Comparison of ENCODE assay signal across 9 mouse cellular contexts in the genomic region with DNA sequence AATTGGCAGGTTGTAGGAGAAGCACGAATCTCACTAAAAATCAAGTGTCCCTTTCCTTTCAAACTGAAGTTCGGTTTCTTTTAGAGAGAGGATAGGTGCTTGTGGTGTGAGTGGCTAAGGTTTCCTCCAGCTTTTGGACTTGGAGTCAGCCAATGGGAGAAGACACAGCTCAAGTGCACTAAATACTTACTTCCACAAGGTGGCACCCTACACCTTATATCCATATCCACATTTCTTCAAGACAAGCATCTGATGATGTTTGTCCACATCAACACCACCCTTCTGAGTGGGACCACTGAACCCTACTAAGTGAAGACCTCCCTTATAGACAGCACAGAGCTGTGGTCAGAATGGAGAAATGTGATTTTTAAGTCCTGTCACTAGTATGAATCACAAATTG. TPM values are rescaled to one million over a fixed set of nuclear protein-coding genes. Genes with fewer than 3 reads are reported as not detected.
DNase-seq lines count a peak whose midpoint lies in the region; ATAC-seq and TF ChIP-seq lines count a peak whose summit lies in the region.
"Had no signal": no experiment of that assay in that cellular context is flagged by ENCODE, and none has a peak within 500 bp of the region (broad histone marks: within the 10 kb centered on the region; RNA-seq: fewer than 3 reads in every experiment).

No protein-coding gene starts in this region.

- H3K9me3 ChIP-seq in forebrain, embryonic 12.5 days, result no peaks in the 10 kb centered on the region; the same call in 1 of the 2 replicates

- intact Hi-C loops in left cerebral cortex, postnatal 4 days (cut with DNase I), result no loop called here
- intact Hi-C loops in heart, postnatal 10 days (cut with DNase I), result no loop called here

- POLR2A ChIA-PET in Patski (lab: Charles Lee), result no interaction called here

- CTCF ChIA-PET in Patski (lab: Charles Lee), result interaction anchor here (1.0 to 1.3 kb wide), 3 partner anchors 16 to 28 kb away, joined by 3 to 4 read pairs (median 3); no protein-coding TSS in a partner anchor

- H3K36me3 ChIP-seq in forebrain, embryonic 12.5 days (replicated peaks), result peaks cover 15% of the 10 kb centered on the region

- no peaks in the 10 kb centered on the region for H3K4me1 ChIP-seq in forebrain, embryonic 12.5 days

- no peak overlapping the region for H3K4me2 ChIP-seq in forebrain, embryonic 12.5 days

- peak; percentile 60 for ATAC-seq in Patski
- peak; percentile 73 for ATAC-seq in monocyte, adult 5-6 weeks (replicated peaks; ENCODE audit: insufficient number of reproducible peaks, low FRiP score, low TSS enrichment, poor library complexity, severe bottlenecking)
- no peak for ATAC-seq in forebrain, embryonic 12.5 days (ENCODE audit: low FRiP score)

- no peaks in the 10 kb centered on the region for H3K27me3 ChIP-seq in Patski
- H3K27me3 ChIP-seq in forebrain, embryonic 12.5 days, result no peaks in the 10 kb centered on the region

- in situ Hi-C loops in Patski (cut with MboI; ENCODE audit: low pct_unique_long_range_greater_than_20kb), result no loop called here

- peak; percentile 64 for TF ChIP-seq CTCF in Patski (IDR thresholded peaks at IDR 0.05)

- peak; percentile 16 to 73 for DNase-seq in adrenal gland, adult (ENCODE audit: inconsistent age in 2 of 2, low spot score in 1 of 2)
- DNase-seq in adrenal gland, adult 8-10 months, result no peak
- DNase-seq in left cerebral cortex, adult 11 months (ENCODE audit: low spot score), result peak; percentile 19
- DNase-seq in left cerebral cortex, postnatal 4 days, result no peak
- no peak for DNase-seq in Patski (ENCODE audit: low read depth, low spot score)
- peak; percentile 28 to 34 for DNase-seq in heart, postnatal 10 days

- WGBS in forebrain, embryonic 12.5 days, result 87% methylated on average over 2 of the region's 2 CpGs

- H3K9ac ChIP-seq in forebrain, embryonic 12.5 days, result no peak overlapping the region

- no peak overlapping the region for H3K4me3 ChIP-seq in forebrain, embryonic 12.5 days (replicated peaks)
- H3K4me3 ChIP-seq: erythroblast, embryonic 14.5 days had no signal

- H3K27ac ChIP-seq in forebrain, embryonic 12.5 days, result no peak overlapping the region

RNA-seq across cellular contexts. Expression of a gene that starts 40.6 kb away (rescaled TPM):
- 10 to 100 TPM in 1 of 4 experiments, 1 to 10 TPM in 3; 7.7 to 13.7 (median 9.3) TPM for total RNA-seq in adrenal gland, adult 8-10 months (2022)
- 10 to 100 TPM; 13.3 to 15.3 TPM for total RNA-seq in left cerebral cortex, postnatal 4 days (2021)
- 10.1 TPM for polyA plus RNA-seq in Patski (2021)
- total RNA-seq in heart, postnatal 10 days (2021), result 1 to 10 TPM; 2.9 to 3.8 TPM
- total RNA-seq in monocyte, adult 5-6 weeks (2017), result 2.8 to 17.5 TPM (median 3.6 TPM) in 3 replicates
- 24.1 and 30.6 TPM in 2 replicates for polyA plus RNA-seq in forebrain, embryonic 12.5 days (2016; fragmentation: Nextera tagmentation; extraction: Ambion mirVana)

RNA-seq across cellular contexts. Expression of a gene that starts 44.6 kb away (rescaled TPM):
- total RNA-seq in adrenal gland, adult 8-10 months (2022), result 10 to 100 TPM; 44.5 to 64.9 (median 50.7) TPM
- 10 to 100 TPM; 25.2 to 30.0 TPM for total RNA-seq in left cerebral cortex, postnatal 4 days (2021)
- polyA plus RNA-seq in Patski (2021), result 14.3 TPM
- 1 to 10 TPM; 7.9 to 9.0 TPM for total RNA-seq in heart, postnatal 10 days (2021)
- total RNA-seq in monocyte, adult 5-6 weeks (2017), result 31.2 to 95.3 TPM (median 95.2 TPM) in 3 replicates
- polyA plus RNA-seq in forebrain, embryonic 12.5 days (2016; fragmentation: Nextera tagmentation; extraction: Ambion mirVana), result 18.8 and 18.9 TPM in 2 replicates

Comparison
In these comparisons a context has a peak if more than half of its experiments do, and no peak if none do; other contexts are left out.
1. DNase-seq: peak in adrenal gland, adult (2 of 2), left cerebral cortex, adult 11 months (single experiment) and heart, postnatal 10 days (2 of 2); none in adrenal gland, adult 8-10 months (single experiment), left cerebral cortex, postnatal 4 days (single experiment) and Patski (single experiment).